Mouse (Mus musculus): ENCODE results near the gene Snapc4. TPM values are rescaled to one million over a fixed set of nuclear protein-coding genes. Genes with fewer than 3 reads are reported as not detected.

Snapc4 gene
- polyA plus RNA-seq, 1 experiment from 2014 or later = 17.9 TPM

- ATAC-seq (replicated peaks; ENCODE audit: insufficient number of reproducible peaks, low FRiP score, low TSS enrichment, low read depth) = no peak
- H3K4me2 ChIP-seq (ENCODE audit: low read depth, low read length) = no peak overlapping the region
- DNase-seq (ENCODE audit: low spot score) = peak; percentile 9
- H3K27ac ChIP-seq (replicated peaks; ENCODE audit: low read depth, low read length) = no peak overlapping the region
- H3K27me3 ChIP-seq (ENCODE audit: control insufficient read depth, insufficient read depth, low read length) = no peaks in the 10 kb centered on the region
- H3K9ac ChIP-seq (replicated peaks; ENCODE audit: low read length) = no peak overlapping the region
- H3K9me3 ChIP-seq (replicated peaks; ENCODE audit: control insufficient read depth, low read length) = no peaks in the 10 kb centered on the region
- 44% methylated on average over 15 of the region's 15 CpGs for whole genome bisulfite sequencing
- H3K4me3 ChIP-seq (ENCODE audit: low read depth, low read length) = no peak overlapping the region
- H3K4me1 ChIP-seq (ENCODE audit: control insufficient read depth, insufficient read depth, low read length) = no peaks in the 10 kb centered on the region
- H3K36me3 ChIP-seq (replicated peaks; ENCODE audit: control insufficient read depth, insufficient read depth, low read depth, low read length) = no peaks in the 10 kb centered on the region
These were observed 23.0 kb downstream of the Snapc4 start for GRCm38 (mm10) chr2:26357484-26357883.

GRCm38 (mm10) chr2:26356678-26357077 lies 23.8 kb downstream of the Snapc4 start:
- WGBS = 62% methylated on average over 7 of the region's 7 CpGs
- Histone ChIP-seq H3K4me1 (ENCODE audit: control insufficient read depth, insufficient read depth, low read length) (no peaks in the 10 kb centered on the region), H3K36me3 (replicated peaks; ENCODE audit: control insufficient read depth, insufficient read depth, low read depth, low read length) (no peaks in the 10 kb centered on the region), H3K4me2 (ENCODE audit: low read depth, low read length) (no peak overlapping the region), H3K27ac (replicated peaks; ENCODE audit: low read depth, low read length) (no peak overlapping the region), H3K4me3 (ENCODE audit: low read depth, low read length) (no peak overlapping the region), H3K27me3 (ENCODE audit: control insufficient read depth, insufficient read depth, low read length) (no peaks in the 10 kb centered on the region), H3K9ac (replicated peaks; ENCODE audit: low read length) (no peak overlapping the region), H3K9me3 (replicated peaks; ENCODE audit: control insufficient read depth, low read length) (no peaks in the 10 kb centered on the region)
- DNase-seq (ENCODE audit: low spot score) = no peak
- ATAC-seq (replicated peaks; ENCODE audit: insufficient number of reproducible peaks, low FRiP score, low TSS enrichment, low read depth) = no peak

- 82% methylated on average over 4 of the region's 4 CpGs for WGBS
These were observed 24.2 kb downstream of the Snapc4 start for GRCm38 (mm10) chr2:26356231-26356630.

GRCm38 (mm10) chr2:26354401-26354800 lies 26.1 kb downstream of the Snapc4 start:
- Histone ChIP-seq H3K9me3 (replicated peaks; ENCODE audit: control insufficient read depth, low read length) (no peaks in the 10 kb centered on the region), H3K4me3 (ENCODE audit: low read depth, low read length) (no peak overlapping the region), H3K27me3 (ENCODE audit: control insufficient read depth, insufficient read depth, low read length) (no peaks in the 10 kb centered on the region), H3K36me3 (replicated peaks; ENCODE audit: control insufficient read depth, insufficient read depth, low read depth, low read length) (no peaks in the 10 kb centered on the region), H3K4me2 (ENCODE audit: low read depth, low read length) (no peak overlapping the region), H3K27ac (replicated peaks; ENCODE audit: low read depth, low read length) (no peak overlapping the region), H3K9ac (replicated peaks; ENCODE audit: low read length) (no peak overlapping the region), H3K4me1 (ENCODE audit: control insufficient read depth, insufficient read depth, low read length) (no peaks in the 10 kb centered on the region)
- DNase-seq (ENCODE audit: low spot score) (no peak), ATAC-seq (replicated peaks; ENCODE audit: insufficient number of reproducible peaks, low FRiP score, low TSS enrichment, low read depth) (no peak)
- WGBS = 93% methylated on average over 4 of the region's 4 CpGs

More at GRCm38 (mm10) chr2:26356231-26356630, 24.2 kb downstream of the Snapc4 start:
- ATAC-seq (replicated peaks; ENCODE audit: insufficient number of reproducible peaks, low FRiP score, low TSS enrichment, low read depth) (no peak), DNase-seq (ENCODE audit: low spot score) (no peak)
- Histone ChIP-seq H3K9me3 (replicated peaks; ENCODE audit: control insufficient read depth, low read length) (no peaks in the 10 kb centered on the region), H3K9ac (replicated peaks; ENCODE audit: low read length) (no peak overlapping the region), H3K27ac (replicated peaks; ENCODE audit: low read depth, low read length) (no peak overlapping the region), H3K27me3 (ENCODE audit: control insufficient read depth, insufficient read depth, low read length) (no peaks in the 10 kb centered on the region), H3K36me3 (replicated peaks; ENCODE audit: control insufficient read depth, insufficient read depth, low read depth, low read length) (no peaks in the 10 kb centered on the region), H3K4me1 (ENCODE audit: control insufficient read depth, insufficient read depth, low read length) (no peaks in the 10 kb centered on the region), H3K4me2 (ENCODE audit: low read depth, low read length) (no peak overlapping the region), H3K4me3 (ENCODE audit: low read depth, low read length) (no peak overlapping the region)

- Histone ChIP-seq H3K4me2 (ENCODE audit: low read depth, low read length) (no peak overlapping the region; the same call in 1 of the 2 replicates), H3K27ac (replicated peaks; ENCODE audit: low read depth, low read length) (no peak overlapping the region), H3K4me3 (ENCODE audit: low read depth, low read length) (peak overlapping the region; percentile 84), H3K27me3 (ENCODE audit: control insufficient read depth, insufficient read depth, low read length) (no peaks in the 10 kb centered on the region), H3K9me3 (replicated peaks; ENCODE audit: control insufficient read depth, low read length) (no peaks in the 10 kb centered on the region), H3K9ac (replicated peaks; ENCODE audit: low read length) (no peak overlapping the region), H3K36me3 (replicated peaks; ENCODE audit: control insufficient read depth, insufficient read depth, low read depth, low read length) (peaks cover 6% of the 10 kb centered on the region), H3K4me1 (ENCODE audit: control insufficient read depth, insufficient read depth, low read length) (no peaks in the 10 kb centered on the region)
- 88% methylated on average over 11 of the region's 11 CpGs for WGBS
- no peak for DNase-seq (ENCODE audit: low spot score)
- ATAC-seq (replicated peaks; ENCODE audit: insufficient number of reproducible peaks, low FRiP score, low TSS enrichment, low read depth) = no peak
These were observed 27.1 kb downstream of the Snapc4 start for GRCm38 (mm10) chr2:26353066-26353980.

GRCm38 (mm10) chr2:26352291-26352910 lies 28.1 kb downstream of the Snapc4 start:
- H3K27me3 ChIP-seq (ENCODE audit: control insufficient read depth, insufficient read depth, low read length) = no peaks in the 10 kb centered on the region
- H3K36me3 ChIP-seq (replicated peaks; ENCODE audit: control insufficient read depth, insufficient read depth, low read depth, low read length) = peaks cover 6% of the 10 kb centered on the region
- no peak overlapping the region for H3K27ac ChIP-seq (replicated peaks; ENCODE audit: low read depth, low read length)
- WGBS = 3% methylated on average over 36 of the region's 36 CpGs
- no peaks in the 10 kb centered on the region for H3K9me3 ChIP-seq (replicated peaks; ENCODE audit: control insufficient read depth, low read length)
- H3K4me2 ChIP-seq (ENCODE audit: low read depth, low read length) = peak overlapping the region; percentile 98
- DNase-seq (ENCODE audit: low spot score) (no peak), ATAC-seq (replicated peaks; ENCODE audit: insufficient number of reproducible peaks, low FRiP score, low TSS enrichment, low read depth) (peak; percentile 31)
- peak overlapping the region; percentile 95 for H3K9ac ChIP-seq (replicated peaks; ENCODE audit: low read length)
- H3K4me3 ChIP-seq (ENCODE audit: low read depth, low read length) = peak overlapping the region; percentile 84
- H3K4me1 ChIP-seq (ENCODE audit: control insufficient read depth, insufficient read depth, low read length) = no peaks in the 10 kb centered on the region

- Histone ChIP-seq H3K4me1 (ENCODE audit: control insufficient read depth, insufficient read depth, low read length) (no peaks in the 10 kb centered on the region), H3K27me3 (ENCODE audit: control insufficient read depth, insufficient read depth, low read length) (no peaks in the 10 kb centered on the region), H3K9ac (replicated peaks; ENCODE audit: low read length) (peak within 1 kb of the TSS; percentile 95), H3K36me3 (replicated peaks; ENCODE audit: control insufficient read depth, insufficient read depth, low read depth, low read length) (peaks cover 9% of the 10 kb centered on the region), H3K4me3 (ENCODE audit: low read depth, low read length) (peak within 1 kb of the TSS; percentile 84), H3K4me2 (ENCODE audit: low read depth, low read length) (peak within 1 kb of the TSS; percentile 98), H3K27ac (replicated peaks; ENCODE audit: low read depth, low read length) (peak within 1 kb of the TSS; percentile 67), H3K9me3 (replicated peaks; ENCODE audit: control insufficient read depth, low read length) (no peaks in the 10 kb centered on the region)
- 2% methylated on average over 62 of the region's 62 CpGs for WGBS
- DNase-seq (ENCODE audit: low spot score) (peak; percentile 95), ATAC-seq (replicated peaks; ENCODE audit: insufficient number of reproducible peaks, low FRiP score, low TSS enrichment, low read depth) (peak; percentile 63)
These were observed 28.8 kb downstream of the Snapc4 start, which contains the start of gene Dnlz for GRCm38 (mm10) chr2:26351358-26352290. TSS of gene Dnlz (minus strand) at chr2:26352110.
